Mouse (Mus musculus): ENCODE data around the gene Smok3b. TPM values are rescaled to one million over a fixed set of nuclear protein-coding genes. Genes with fewer than 3 reads are reported as not detected.
"Not testable (repeated sequence)": the region's sequence is repeated elsewhere in the genome, so short reads cannot be mapped to it uniquely, and the experiment has no call there.

Gene Smok3b
- polyA plus RNA-seq, 1 experiment, result not detected

DNA sequence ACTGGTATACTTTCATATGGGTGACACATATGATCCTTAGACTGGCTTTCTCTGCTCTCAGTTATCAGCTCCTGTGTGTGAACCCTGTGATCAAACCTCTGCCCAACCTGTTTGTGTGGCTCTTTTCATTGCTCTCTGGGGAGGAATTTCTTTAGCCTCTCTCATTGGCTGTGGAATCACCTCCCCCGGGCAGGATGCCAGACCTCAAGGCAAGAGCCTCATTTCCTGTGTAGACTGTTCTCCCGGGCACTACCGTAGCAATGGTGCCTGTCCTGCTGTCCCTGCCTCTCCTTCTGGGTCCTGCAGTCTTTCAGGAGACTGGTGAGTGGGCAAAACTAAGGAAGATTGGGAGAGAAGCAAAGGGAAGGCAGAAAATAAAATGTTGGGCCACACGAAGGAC, 39.9 kb upstream of the Smok3b start, which contains the start of gene Azgp1:
Azgp1 (plus strand) TSS at position 221 of the 400 bp plus-strand sequence.
- no peak for DNase-seq (ENCODE audit: low read depth in 1 of 2, low spot score in 2 of 2)
- Histone ChIP-seq H3K36me3 (ENCODE audit: control insufficient read depth, insufficient read depth, low read length) (no peaks in the 10 kb centered on the region), H3K4me1 (ENCODE audit: control insufficient read depth, insufficient read depth, insufficient read length) (no peaks in the 10 kb centered on the region), H3K27ac (ENCODE audit: insufficient read depth, low read length) (no peak within 1 kb of the TSS), H3K27me3 (ENCODE audit: control insufficient read depth, insufficient read depth, low read length) (no peaks in the 10 kb centered on the region), H3K4me3 (ENCODE audit: extremely low read depth, insufficient read depth, insufficient read length) (no peak within 1 kb of the TSS)
- WGBS, result 31% methylated on average over 4 of the region's 4 CpGs
- TF ChIP-seq POLR2A (IDR thresholded peaks at IDR 0.05; ENCODE audit: low read depth, low read length), result no peak
- TF ChIP-seq CTCF (IDR thresholded peaks at IDR 0.05; ENCODE audit: extremely low read depth, insufficient read depth, insufficient read length, insufficient replicate concordance), result no peak

DNA sequence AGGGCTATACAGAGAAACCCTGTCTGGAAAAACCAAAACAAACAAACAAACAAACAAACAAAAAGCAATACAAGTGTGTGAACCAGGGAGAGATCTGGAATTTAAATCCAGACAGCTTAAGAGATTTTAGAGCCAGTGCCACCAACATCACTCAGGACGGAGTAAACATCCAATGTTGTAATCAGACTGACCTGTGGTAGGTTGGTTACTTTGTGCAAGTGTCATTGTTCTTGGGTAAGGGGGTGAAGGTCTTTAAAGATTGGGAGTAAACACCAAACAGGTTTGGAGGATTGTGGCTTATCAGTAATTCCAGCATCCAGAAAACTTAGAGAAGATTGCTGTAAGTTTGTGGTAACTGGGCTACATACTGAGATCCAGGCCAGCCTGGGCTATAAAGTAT, 34.9 kb upstream of the Smok3b start:
- DNase-seq (ENCODE audit: low read depth in 1 of 2, low spot score in 2 of 2), result no peak
- Histone ChIP-seq H3K4me3 (ENCODE audit: extremely low read depth, insufficient read depth, insufficient read length) (no peak overlapping the region), H3K27me3 (ENCODE audit: control insufficient read depth, insufficient read depth, low read length) (no peaks in the 10 kb centered on the region), H3K27ac (ENCODE audit: insufficient read depth, low read length) (no peak overlapping the region), H3K36me3 (ENCODE audit: control insufficient read depth, insufficient read depth, low read length) (no peaks in the 10 kb centered on the region), H3K4me1 (ENCODE audit: control insufficient read depth, insufficient read depth, insufficient read length) (no peaks in the 10 kb centered on the region)
- no peak for TF ChIP-seq CTCF (IDR thresholded peaks at IDR 0.05; ENCODE audit: extremely low read depth, insufficient read depth, insufficient read length, insufficient replicate concordance)
- TF ChIP-seq POLR2A (IDR thresholded peaks at IDR 0.05; ENCODE audit: low read depth, low read length), result no peak
- 96% methylated on average over 1 of the region's 1 CpGs for WGBS

DNA sequence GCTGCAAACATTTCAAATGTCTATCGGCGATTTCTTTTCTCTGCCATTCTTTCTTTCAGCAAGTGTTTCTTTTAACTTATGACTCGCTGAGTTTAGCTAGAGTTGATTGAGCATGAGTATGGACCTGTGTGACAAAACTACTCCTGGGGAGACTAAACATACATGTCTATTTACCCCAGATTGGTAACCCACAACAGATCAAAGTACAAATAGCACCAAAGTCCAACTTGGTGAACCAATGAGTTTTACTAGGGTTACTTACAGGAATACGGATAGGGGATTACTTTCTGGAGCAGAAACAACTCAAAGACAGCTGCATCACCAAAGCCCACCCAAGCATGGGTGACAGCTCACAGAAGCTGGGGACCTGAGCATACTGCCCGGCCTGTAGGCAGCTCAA, 11.8 kb upstream of the Smok3b start:
- H3K27me3 ChIP-seq (ENCODE audit: control insufficient read depth, insufficient read depth, low read length), result no peaks in the 10 kb centered on the region
- DNase-seq (ENCODE audit: low read depth in 1 of 2, low spot score in 2 of 2), result no peak
- no peaks in the 10 kb centered on the region for H3K36me3 ChIP-seq (ENCODE audit: control insufficient read depth, insufficient read depth, low read length)
- no peaks in the 10 kb centered on the region for H3K4me1 ChIP-seq (ENCODE audit: control insufficient read depth, insufficient read depth, insufficient read length)
- H3K27ac ChIP-seq (ENCODE audit: insufficient read depth, low read length), result no peak overlapping the region
- TF ChIP-seq CTCF (IDR thresholded peaks at IDR 0.05; ENCODE audit: extremely low read depth, insufficient read depth, insufficient read length, insufficient replicate concordance) (no peak), POLR2A (IDR thresholded peaks at IDR 0.05; ENCODE audit: low read depth, low read length) (no peak)
- WGBS, result 86% methylated on average over 5 of the region's 5 CpGs
- no peak overlapping the region for H3K4me3 ChIP-seq (ENCODE audit: extremely low read depth, insufficient read depth, insufficient read length)

DNA sequence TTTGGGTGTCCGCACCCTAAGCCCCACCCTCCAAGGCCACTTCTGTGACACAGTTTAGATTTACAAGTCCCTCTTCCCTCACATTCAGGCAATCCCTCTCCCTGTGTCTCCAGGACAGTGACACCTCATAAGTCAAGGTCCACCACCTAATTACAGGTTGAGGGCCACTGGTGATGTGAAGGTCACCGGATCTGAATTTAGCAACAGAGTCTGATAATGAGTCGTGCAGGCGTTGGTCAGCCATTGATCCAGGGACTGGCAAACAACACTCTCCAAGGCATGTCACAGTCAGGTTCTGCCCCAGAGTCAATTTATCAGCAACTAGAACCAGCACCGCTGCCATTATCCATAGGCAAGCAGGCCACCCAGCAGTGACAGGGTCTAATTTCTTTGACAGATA, 8.8 kb upstream of the Smok3b start:
- no peaks in the 10 kb centered on the region for H3K27me3 ChIP-seq (ENCODE audit: control insufficient read depth, insufficient read depth, low read length)
- WGBS, result 94% methylated on average over 5 of the region's 5 CpGs
- no peaks in the 10 kb centered on the region for H3K4me1 ChIP-seq (ENCODE audit: control insufficient read depth, insufficient read depth, insufficient read length)
- H3K4me3 ChIP-seq (ENCODE audit: extremely low read depth, insufficient read depth, insufficient read length), result no peak overlapping the region
- H3K36me3 ChIP-seq (ENCODE audit: control insufficient read depth, insufficient read depth, low read length), result no peaks in the 10 kb centered on the region
- TF ChIP-seq CTCF (IDR thresholded peaks at IDR 0.05; ENCODE audit: extremely low read depth, insufficient read depth, insufficient read length, insufficient replicate concordance) (no peak), POLR2A (IDR thresholded peaks at IDR 0.05; ENCODE audit: low read depth, low read length) (no peak)
- H3K27ac ChIP-seq (ENCODE audit: insufficient read depth, low read length), result no peak overlapping the region
- no peak for DNase-seq (ENCODE audit: low read depth in 1 of 2, low spot score in 2 of 2)

GRCm38 (mm10) chr5:138016530-138016929, 4.7 kb upstream of the Smok3b start:
- DNase-seq (ENCODE audit: low read depth in 1 of 2, low spot score in 2 of 2), result no peak
- H3K4me3 ChIP-seq (ENCODE audit: extremely low read depth, insufficient read depth, insufficient read length), result no peak overlapping the region
- no peak overlapping the region for H3K27ac ChIP-seq (ENCODE audit: insufficient read depth, low read length)
- H3K36me3 ChIP-seq (ENCODE audit: control insufficient read depth, insufficient read depth, low read length), result no peaks in the 10 kb centered on the region
- 90% methylated on average over 2 of the region's 2 CpGs for WGBS
- TF ChIP-seq POLR2A (IDR thresholded peaks at IDR 0.05; ENCODE audit: low read depth, low read length), result no peak
- TF ChIP-seq CTCF (IDR thresholded peaks at IDR 0.05; ENCODE audit: extremely low read depth, insufficient read depth, insufficient read length, insufficient replicate concordance), result no peak
- no peaks in the 10 kb centered on the region for H3K4me1 ChIP-seq (ENCODE audit: control insufficient read depth, insufficient read depth, insufficient read length)
- no peaks in the 10 kb centered on the region for H3K27me3 ChIP-seq (ENCODE audit: control insufficient read depth, insufficient read depth, low read length)

DNA sequence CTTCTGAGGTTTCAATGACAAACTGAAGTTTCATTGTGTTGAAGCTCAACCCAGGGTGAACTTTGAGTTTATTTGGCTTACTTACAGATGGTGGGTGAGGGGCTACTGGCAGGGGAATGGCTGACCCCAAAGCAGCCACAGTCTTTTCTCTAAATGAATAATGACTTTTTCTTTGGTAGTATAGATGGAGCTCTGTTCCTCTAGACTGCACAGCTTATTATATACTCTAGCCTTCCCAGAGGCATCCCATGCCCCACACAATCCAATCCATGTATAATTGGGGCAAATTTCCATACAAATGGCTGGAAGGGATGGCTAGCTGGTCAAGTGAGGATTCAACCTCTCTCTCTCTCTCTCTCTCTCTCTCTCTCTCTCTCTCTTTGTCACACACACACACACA, 4.2 kb upstream of the Smok3b start:
- no peak for DNase-seq (ENCODE audit: low read depth in 1 of 2, low spot score in 2 of 2)
- TF ChIP-seq POLR2A (IDR thresholded peaks at IDR 0.05; ENCODE audit: low read depth, low read length) (no peak), CTCF (IDR thresholded peaks at IDR 0.05; ENCODE audit: extremely low read depth, insufficient read depth, insufficient read length, insufficient replicate concordance) (no peak)
- Histone ChIP-seq H3K4me3 (ENCODE audit: extremely low read depth, insufficient read depth, insufficient read length) (no peak overlapping the region), H3K27me3 (ENCODE audit: control insufficient read depth, insufficient read depth, low read length) (no peaks in the 10 kb centered on the region), H3K27ac (ENCODE audit: insufficient read depth, low read length) (no peak overlapping the region), H3K4me1 (ENCODE audit: control insufficient read depth, insufficient read depth, insufficient read length) (no peaks in the 10 kb centered on the region), H3K36me3 (ENCODE audit: control insufficient read depth, insufficient read depth, low read length) (no peaks in the 10 kb centered on the region)

- H3K27ac ChIP-seq (ENCODE audit: insufficient read depth, low read length); DNase-seq (ENCODE audit: low read depth in 1 of 2, low spot score in 2 of 2); H3K4me3 ChIP-seq (ENCODE audit: extremely low read depth, insufficient read depth, insufficient read length); H3K36me3 ChIP-seq (ENCODE audit: control insufficient read depth, insufficient read depth, low read length); H3K27me3 ChIP-seq (ENCODE audit: control insufficient read depth, insufficient read depth, low read length); H3K4me1 ChIP-seq (ENCODE audit: control insufficient read depth, insufficient read depth, insufficient read length): not testable (repeated sequence)
- WGBS, result 88% methylated on average over 4 of the region's 4 CpGs
Measured at GRCm38 (mm10) chr5:138019577-138019976, 1.7 kb upstream of the Smok3b start.

DNA sequence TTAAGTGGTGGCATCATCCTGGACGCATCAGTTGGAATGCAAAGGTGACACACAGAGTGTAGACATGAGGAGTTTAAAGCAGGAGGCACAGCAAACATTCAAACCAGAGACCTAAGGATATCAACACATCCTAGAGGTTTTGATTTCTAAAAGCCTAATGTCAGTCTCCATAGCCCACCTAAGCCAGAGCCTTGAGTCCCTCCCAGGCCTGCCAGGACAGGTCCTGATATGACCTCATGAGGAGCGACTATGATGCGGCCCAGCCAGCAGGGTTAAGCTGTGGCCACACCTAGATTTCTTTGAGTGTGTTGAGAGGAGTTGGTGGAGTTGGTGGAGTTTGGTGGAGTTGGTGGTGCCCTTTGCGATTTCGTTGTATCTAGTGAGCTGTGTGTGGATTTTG, 31.7 kb downstream of the Smok3b start, which contains the start of gene Smok3c:
Smok3c (plus strand) TSS at position 301 of the 400 bp plus-strand sequence.
- not testable (repeated sequence) for H3K4me3 ChIP-seq (ENCODE audit: extremely low read depth, insufficient read depth, insufficient read length); H3K27ac ChIP-seq (ENCODE audit: insufficient read depth, low read length); H3K4me1 ChIP-seq (ENCODE audit: control insufficient read depth, insufficient read depth, insufficient read length); H3K27me3 ChIP-seq (ENCODE audit: control insufficient read depth, insufficient read depth, low read length); H3K36me3 ChIP-seq (ENCODE audit: control insufficient read depth, insufficient read depth, low read length); DNase-seq (ENCODE audit: low read depth in 1 of 2, low spot score in 2 of 2)
- WGBS, result no CpG with 5 or more reads among the region's 5 CpGs
